Mouse (Mus musculus): Measurements from ENCODE around the gene Tada2b. TPM values are rescaled to one million over a fixed set of nuclear protein-coding genes. Genes with fewer than 3 reads are reported as not detected.

Gene Tada2b
- polyA plus RNA-seq, 1 experiment from 2014 or later = 1.5 TPM

DNA sequence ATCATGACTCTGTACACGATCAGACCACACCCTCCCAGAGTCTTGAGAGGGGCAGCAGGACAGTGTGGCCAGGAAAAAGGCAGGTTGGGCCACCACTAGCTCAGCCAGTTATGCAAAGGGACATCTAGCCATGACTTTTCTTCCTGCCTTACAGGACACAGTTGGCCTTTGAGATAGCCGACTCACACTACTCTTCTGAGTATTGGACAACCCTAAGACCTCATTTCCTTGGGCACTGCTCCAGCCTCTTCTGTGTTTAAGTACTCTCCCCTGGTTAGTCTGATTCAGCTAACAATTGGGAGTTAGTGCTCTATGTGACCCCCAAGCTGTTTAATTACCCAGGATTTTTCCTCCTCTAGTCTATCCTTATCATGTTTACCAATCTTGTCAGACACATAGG is 4.3 kb downstream of the Tada2b start:
- Histone ChIP-seq H3K27ac (replicated peaks) (no peak overlapping the region), H3K4me2 (replicated peaks; ENCODE audit: low read depth) (no peak overlapping the region), H3K4me1 (replicated peaks; ENCODE audit: control insufficient read depth, insufficient read depth) (peaks cover 8% of the 10 kb centered on the region), H3K4me3 (ENCODE audit: low read depth, low read length) (no peak overlapping the region), H3K9me3 (ENCODE audit: control insufficient read depth, low read length) (no peaks in the 10 kb centered on the region), H3K36me3 (ENCODE audit: control insufficient read depth, insufficient read depth, low read length) (peaks cover 5% of the 10 kb centered on the region; the same call in 1 of the 2 replicates), H3K9ac (ENCODE audit: low read length) (no peak overlapping the region), H3K27me3 (ENCODE audit: control insufficient read depth, insufficient read depth, low read length) (no peaks in the 10 kb centered on the region)
- DNase-seq (ENCODE audit: low spot score) = no peak
- no peak for ATAC-seq (ENCODE audit: low FRiP score, low TSS enrichment)
- WGBS = 53% methylated on average over 2 of the region's 2 CpGs
- no peak for TF ChIP-seq EP300 (optimal IDR thresholded peaks at IDR 0.05)
- no peak for TF ChIP-seq CTCF (IDR thresholded peaks at IDR 0.05; ENCODE audit: low read depth)

DNA sequence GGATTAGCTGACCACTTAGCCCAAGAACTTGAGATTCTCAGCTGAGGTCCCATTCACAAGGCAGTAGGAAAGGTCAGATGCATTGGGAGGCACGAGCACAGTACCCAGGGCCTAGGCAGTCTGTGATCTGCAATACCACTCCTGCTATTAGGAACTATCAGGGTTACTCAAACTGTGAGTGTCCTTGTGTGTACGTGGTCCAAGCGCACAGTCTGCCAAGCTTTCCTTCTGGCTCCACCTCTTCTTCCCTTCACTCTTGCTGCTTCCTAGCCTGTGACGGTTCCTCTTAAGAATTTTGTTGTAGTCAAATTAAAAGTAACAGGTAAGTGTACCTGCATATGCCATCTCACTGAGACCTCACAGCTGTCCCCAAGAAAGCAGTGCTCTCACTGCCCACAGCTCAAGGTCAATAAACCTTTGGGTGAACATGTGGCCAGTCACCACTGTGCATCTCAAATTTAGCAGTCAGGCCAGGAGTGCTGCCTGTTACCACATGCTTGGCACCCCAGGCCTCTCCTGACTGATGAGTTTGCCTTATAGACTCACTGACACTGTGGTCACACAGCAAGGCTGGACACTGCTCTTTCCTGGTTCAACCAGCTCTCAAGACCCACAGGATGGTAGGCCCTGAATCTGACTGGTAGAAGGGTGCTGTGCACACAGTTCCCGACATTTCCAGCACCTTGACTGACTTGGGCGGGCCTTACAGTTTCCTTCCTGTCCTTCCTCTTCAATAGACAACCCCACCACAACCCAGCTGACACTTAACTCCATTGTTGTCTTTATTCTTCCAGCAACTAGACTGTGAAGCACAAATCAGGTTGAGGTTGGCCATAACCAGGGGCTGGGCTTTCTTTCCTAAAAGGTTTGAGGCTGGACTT is 5.3 kb downstream of the Tada2b start:
- H3K27ac ChIP-seq (replicated peaks) = no peak overlapping the region
- no peak overlapping the region for H3K9ac ChIP-seq (ENCODE audit: low read length)
- peaks cover 7% of the 10 kb centered on the region for H3K4me1 ChIP-seq (replicated peaks; ENCODE audit: control insufficient read depth, insufficient read depth)
- H3K4me3 ChIP-seq (ENCODE audit: low read depth, low read length) = no peak overlapping the region
- ATAC-seq (ENCODE audit: low FRiP score, low TSS enrichment) (no peak), DNase-seq (ENCODE audit: low spot score) (no peak)
- 79% methylated on average over 6 of the region's 6 CpGs for WGBS
- TF ChIP-seq CTCF (IDR thresholded peaks at IDR 0.05; ENCODE audit: low read depth) (no peak), EP300 (optimal IDR thresholded peaks at IDR 0.05) (no peak)
- H3K4me2 ChIP-seq (replicated peaks; ENCODE audit: low read depth) = no peak overlapping the region
- H3K27me3 ChIP-seq (ENCODE audit: control insufficient read depth, insufficient read depth, low read length) = no peaks in the 10 kb centered on the region
- H3K36me3 ChIP-seq (ENCODE audit: control insufficient read depth, insufficient read depth, low read length) = peaks cover 5% of the 10 kb centered on the region; the same call in 1 of the 2 replicates
- H3K9me3 ChIP-seq (ENCODE audit: control insufficient read depth, low read length) = no peaks in the 10 kb centered on the region

DNA sequence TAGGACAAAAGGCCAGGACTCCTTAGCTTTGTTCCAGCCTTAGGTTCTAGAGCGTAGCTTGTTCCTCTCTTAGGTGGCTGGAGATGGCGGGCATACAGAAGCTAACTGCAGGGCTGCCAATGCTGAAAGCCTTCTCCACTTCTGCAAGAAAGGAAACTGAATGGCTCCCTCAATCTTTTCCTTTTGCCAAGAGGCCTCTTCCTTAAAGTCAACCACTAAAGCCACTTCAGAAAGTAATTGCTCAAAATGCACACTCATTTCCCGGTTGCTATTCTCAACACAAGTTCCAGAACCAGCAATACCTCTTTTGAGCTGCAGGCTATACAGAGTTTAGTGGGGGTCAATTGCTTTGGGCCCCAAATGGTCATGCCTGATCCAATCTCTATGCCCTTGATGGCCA is 6.6 kb downstream of the Tada2b start:
- no peak for DNase-seq (ENCODE audit: low spot score)
- no peaks in the 10 kb centered on the region for H3K9me3 ChIP-seq (ENCODE audit: control insufficient read depth, low read length)
- no peaks in the 10 kb centered on the region for H3K27me3 ChIP-seq (ENCODE audit: control insufficient read depth, insufficient read depth, low read length)
- no peak for ATAC-seq (ENCODE audit: low FRiP score, low TSS enrichment)
- no peak overlapping the region for H3K9ac ChIP-seq (ENCODE audit: low read length)
- H3K36me3 ChIP-seq (ENCODE audit: control insufficient read depth, insufficient read depth, low read length) = peaks cover 11% of the 10 kb centered on the region; the same call in 1 of the 2 replicates
- 92% methylated on average over 3 of the region's 3 CpGs for WGBS
- H3K27ac ChIP-seq (replicated peaks) = no peak overlapping the region
- no peak for TF ChIP-seq EP300 (optimal IDR thresholded peaks at IDR 0.05)
- no peak for TF ChIP-seq CTCF (IDR thresholded peaks at IDR 0.05; ENCODE audit: low read depth)
- peaks cover under 1% of the 10 kb centered on the region for H3K4me1 ChIP-seq (replicated peaks; ENCODE audit: control insufficient read depth, insufficient read depth)
- no peak overlapping the region for H3K4me3 ChIP-seq (ENCODE audit: low read depth, low read length)
- H3K4me2 ChIP-seq (replicated peaks; ENCODE audit: low read depth) = no peak overlapping the region

DNA sequence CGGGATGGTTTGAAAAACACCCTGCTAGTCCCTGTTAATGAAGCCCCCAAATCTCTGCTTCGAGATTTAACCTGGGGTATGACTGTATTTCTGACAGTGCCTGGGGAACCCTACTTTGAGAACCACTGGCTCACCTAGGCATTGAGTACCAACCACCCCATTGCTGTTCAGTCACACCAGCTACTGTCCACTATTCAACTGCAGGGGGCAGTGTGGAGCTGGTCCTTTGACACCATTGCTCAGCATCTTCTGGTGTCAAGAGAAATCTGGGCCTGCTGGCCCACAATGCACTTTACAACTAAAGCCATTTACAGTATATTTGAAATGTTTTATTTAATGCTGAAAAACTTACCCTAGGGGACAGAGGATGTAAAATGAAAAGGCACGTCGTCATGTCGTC is 9.8 kb downstream of the Tada2b start:
- Histone ChIP-seq H3K27me3 (ENCODE audit: control insufficient read depth, insufficient read depth, low read length) (no peaks in the 10 kb centered on the region), H3K27ac (replicated peaks) (no peak overlapping the region), H3K4me2 (replicated peaks; ENCODE audit: low read depth) (no peak overlapping the region), H3K9me3 (ENCODE audit: control insufficient read depth, low read length) (no peaks in the 10 kb centered on the region), H3K36me3 (ENCODE audit: control insufficient read depth, insufficient read depth, low read length) (peaks cover 31% of the 10 kb centered on the region), H3K9ac (ENCODE audit: low read length) (no peak overlapping the region), H3K4me1 (replicated peaks; ENCODE audit: control insufficient read depth, insufficient read depth) (no peaks in the 10 kb centered on the region), H3K4me3 (ENCODE audit: low read depth, low read length) (no peak overlapping the region)
- DNase-seq (ENCODE audit: low spot score) (peak; percentile 75), ATAC-seq (ENCODE audit: low FRiP score, low TSS enrichment) (peak; percentile 41; the same call in 1 of the 2 replicates)
- no peak for TF ChIP-seq EP300 (optimal IDR thresholded peaks at IDR 0.05)
- TF ChIP-seq CTCF (IDR thresholded peaks at IDR 0.05; ENCODE audit: low read depth) = peak; percentile 87
- WGBS = 89% methylated on average over 5 of the region's 5 CpGs

DNA sequence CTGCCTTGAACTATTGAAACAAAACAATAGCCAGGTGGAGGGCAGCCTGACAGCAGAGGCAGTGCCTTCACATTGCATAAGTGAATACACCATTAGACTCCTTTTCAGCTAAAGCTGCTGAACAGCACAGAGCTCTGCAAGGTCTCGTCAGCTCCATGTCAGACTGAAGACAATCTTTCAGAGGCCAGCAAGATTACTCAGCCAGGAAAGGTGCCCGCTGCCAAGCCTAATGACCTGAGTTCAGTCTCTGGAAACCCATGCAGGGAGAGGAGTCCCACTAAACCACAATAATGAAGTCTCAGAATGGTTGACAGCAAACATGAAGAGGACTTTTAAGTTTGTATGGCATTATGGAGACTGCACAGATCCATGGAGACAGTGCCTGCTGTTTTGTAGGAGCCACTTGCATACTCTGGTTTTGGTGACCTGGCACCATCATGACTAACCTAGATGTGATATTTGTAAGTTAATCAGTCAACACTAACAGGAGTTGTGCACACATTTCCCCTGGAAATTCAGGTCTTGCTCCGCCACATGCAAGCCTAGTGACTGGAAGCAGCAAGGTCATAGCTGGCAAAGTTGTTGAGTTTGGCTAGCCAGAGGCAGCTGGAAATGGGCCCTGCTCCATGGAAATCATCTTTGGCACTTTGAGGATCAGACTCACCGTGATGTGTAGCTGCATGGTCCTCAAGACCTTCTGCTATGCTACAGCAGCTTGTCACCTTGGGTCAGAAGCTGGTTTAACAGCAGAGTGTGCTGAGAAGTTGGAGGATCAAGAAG is 11.0 kb downstream of the Tada2b start:
- Histone ChIP-seq H3K4me1 (replicated peaks; ENCODE audit: control insufficient read depth, insufficient read depth) (no peaks in the 10 kb centered on the region), H3K9ac (ENCODE audit: low read length) (no peak overlapping the region), H3K27me3 (ENCODE audit: control insufficient read depth, insufficient read depth, low read length) (no peaks in the 10 kb centered on the region), H3K36me3 (ENCODE audit: control insufficient read depth, insufficient read depth, low read length) (peaks cover 31% of the 10 kb centered on the region), H3K4me3 (ENCODE audit: low read depth, low read length) (no peak overlapping the region), H3K9me3 (ENCODE audit: control insufficient read depth, low read length) (no peaks in the 10 kb centered on the region), H3K27ac (replicated peaks) (no peak overlapping the region), H3K4me2 (replicated peaks; ENCODE audit: low read depth) (no peak overlapping the region)
- TF ChIP-seq EP300 (optimal IDR thresholded peaks at IDR 0.05) (no peak), CTCF (IDR thresholded peaks at IDR 0.05; ENCODE audit: low read depth) (no peak)
- WGBS = 79% methylated on average over 4 of the region's 4 CpGs
- DNase-seq (ENCODE audit: low spot score) (no peak), ATAC-seq (ENCODE audit: low FRiP score, low TSS enrichment) (no peak)
